Mouse (Mus musculus): Measurements from ENCODE around the gene Sgcd.

DNA sequence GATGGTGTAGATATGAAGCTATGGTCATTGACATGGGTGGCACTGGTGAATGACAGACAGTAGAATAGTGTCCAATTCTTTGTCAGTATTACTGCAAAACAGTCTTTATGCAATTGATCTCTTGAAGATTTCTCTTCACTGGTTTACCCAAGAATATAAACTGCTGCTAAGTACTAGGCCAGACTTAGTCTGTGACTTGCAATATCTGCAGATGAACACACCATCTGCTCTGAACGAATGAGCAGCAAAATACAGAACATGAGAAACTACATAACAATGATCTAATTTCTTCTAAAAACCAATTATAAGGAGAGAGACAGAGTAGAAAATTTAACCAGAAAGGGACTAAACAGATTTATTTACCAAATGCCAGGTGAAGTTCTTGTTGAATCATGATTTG lies 105.2 kb downstream of the Sgcd start:
- no peak for TF ChIP-seq CTCF (IDR thresholded peaks at IDR 0.05; ENCODE audit: control insufficient read depth, insufficient read depth, low read length)
- TF ChIP-seq POLR2A (IDR thresholded peaks at IDR 0.05; ENCODE audit: borderline replicate concordance, control insufficient read depth, low read depth, low read length) = no peak
